Mouse (Mus musculus) B cell, adult 2 months (primary cell): ENCODE data around the gene Chrna4.

Experiments used
- DNase-seq, 2 experiments: peaks; one replicate each; pipeline ENCODE4 v3.0.0; 2022

Chrna4 gene

DNA sequence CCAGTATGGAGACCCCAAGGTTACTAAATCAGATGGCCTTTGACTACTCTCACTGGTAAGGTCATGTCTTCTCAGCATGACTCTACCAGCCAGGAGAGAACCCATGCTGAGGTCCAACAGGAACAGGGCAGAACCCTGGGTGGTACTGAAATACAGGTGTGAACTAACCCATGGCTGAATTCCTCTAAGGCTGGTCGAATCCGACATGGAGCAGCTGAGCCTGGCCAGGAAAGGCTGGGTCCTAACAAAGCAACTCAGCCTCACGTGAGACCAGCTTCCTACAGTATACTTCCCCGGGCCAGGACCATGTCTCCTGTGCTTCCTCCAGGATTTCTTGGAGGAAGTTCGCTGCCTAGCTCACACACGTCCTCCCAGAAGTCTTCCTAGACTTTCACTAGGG is 6.8 kb downstream of the Chrna4 start:
- DNase-seq: no peak

- DNase-seq: no peak
Observed at GRCm38 (mm10) chr2:181035186-181035585, 8.2 kb downstream of the Chrna4 start.

- DNase-seq: no peak
Observed at GRCm38 (mm10) chr2:181033310-181033709, 10.0 kb downstream of the Chrna4 start.

GRCm38 (mm10) chr2:181032407-181032806 is 10.9 kb downstream of the Chrna4 start:
- no peak for DNase-seq

- DNase-seq: no peak
Observed at GRCm38 (mm10) chr2:181031406-181031934, 11.9 kb downstream of the Chrna4 start.

DNA sequence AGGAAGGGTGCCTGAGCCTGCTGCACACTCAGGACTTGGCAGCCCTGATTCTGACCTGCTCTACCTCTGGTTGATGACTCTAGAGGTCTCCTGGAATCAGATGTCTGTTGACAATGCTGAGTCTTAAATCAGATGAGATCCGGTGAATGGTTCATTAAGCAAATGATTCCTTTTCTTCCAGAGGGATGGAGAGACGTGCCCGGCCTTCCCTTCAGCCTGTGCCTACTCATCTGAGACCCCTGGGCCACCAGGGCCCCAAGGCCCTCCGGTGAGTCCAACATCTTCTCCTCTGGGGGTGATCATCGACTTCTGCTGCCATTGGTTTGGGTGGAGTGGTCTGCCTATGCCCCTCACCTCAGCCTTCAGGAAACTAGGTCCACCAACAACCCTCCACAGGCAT is 35.0 kb downstream of the Chrna4 start:
- no peak for DNase-seq

- DNase-seq: no peak
Observed at GRCm38 (mm10) chr2:181007054-181007453, 36.3 kb downstream of the Chrna4 start.

- DNase-seq: no peak
Observed at GRCm38 (mm10) chr2:180996905-180997304, 46.4 kb downstream of the Chrna4 start.

GRCm38 (mm10) chr2:180996436-180996835 is 46.9 kb downstream of the Chrna4 start:
- peak; percentile 42 to 43 for DNase-seq

DNA sequence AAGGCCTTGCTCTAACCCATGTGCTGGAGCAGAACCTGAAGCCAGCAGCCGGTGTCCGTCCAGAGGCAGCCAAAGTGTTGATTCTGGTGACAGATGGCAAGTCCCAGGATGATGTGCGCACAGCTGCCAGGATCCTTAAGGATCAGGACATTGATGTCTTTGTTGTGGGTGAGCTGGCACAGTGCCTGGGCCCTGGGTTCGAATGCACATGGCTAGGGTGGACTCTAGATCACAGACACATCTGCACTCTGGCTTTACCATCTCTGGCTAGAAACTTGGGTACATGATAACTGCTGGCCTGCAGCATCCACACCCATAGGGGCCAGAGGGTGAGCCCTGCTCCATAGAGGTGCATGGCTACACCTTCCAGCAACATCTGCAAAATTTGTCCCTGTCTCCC is 47.9 kb downstream of the Chrna4 start:
- no peak for DNase-seq

DNA sequence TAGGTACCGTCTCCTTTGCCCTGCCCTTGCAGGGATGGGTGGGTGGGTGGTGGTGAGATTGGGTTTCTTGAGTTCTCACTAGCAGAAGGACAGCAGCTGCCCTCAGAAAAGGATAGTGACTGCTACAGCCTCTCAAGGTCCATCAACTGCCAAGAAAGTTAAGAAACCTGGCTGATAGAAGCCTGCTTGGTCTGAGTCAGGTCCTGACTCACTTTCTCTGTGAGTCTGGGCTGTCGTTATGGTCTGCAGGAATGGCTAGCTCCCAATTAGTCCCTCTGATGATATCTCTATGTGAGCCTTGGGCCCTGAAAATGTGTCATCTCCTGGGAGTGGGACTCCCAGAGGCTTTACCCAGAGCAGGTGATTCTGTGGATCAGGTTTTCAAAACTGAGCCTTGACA is 49.0 kb downstream of the Chrna4 start:
- no peak for DNase-seq

GRCm38 (mm10) chr2:180990347-180990746 is 53.0 kb downstream of the Chrna4 start:
- DNase-seq: no peak

DNA sequence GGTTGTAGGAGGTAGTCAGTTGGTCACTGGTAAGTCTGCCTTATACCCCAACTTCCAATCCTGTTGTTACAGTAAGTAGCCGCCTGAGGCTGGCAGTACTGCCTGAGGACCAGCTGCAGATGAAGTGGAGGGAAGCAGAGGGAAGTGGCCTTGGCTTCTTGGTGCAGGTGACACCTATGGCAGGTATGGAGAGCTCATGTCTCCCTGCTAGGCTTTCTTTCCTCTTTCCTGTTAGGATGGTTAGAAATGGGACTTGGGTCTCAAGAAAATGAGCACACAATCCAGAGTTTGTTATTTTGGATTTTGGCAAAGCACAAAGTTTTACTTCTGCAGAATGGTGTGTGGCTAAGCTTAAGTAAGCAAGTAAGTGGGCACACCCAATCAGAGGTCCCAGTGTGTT is 54.4 kb downstream of the Chrna4 start:
- DNase-seq: no peak

DNA sequence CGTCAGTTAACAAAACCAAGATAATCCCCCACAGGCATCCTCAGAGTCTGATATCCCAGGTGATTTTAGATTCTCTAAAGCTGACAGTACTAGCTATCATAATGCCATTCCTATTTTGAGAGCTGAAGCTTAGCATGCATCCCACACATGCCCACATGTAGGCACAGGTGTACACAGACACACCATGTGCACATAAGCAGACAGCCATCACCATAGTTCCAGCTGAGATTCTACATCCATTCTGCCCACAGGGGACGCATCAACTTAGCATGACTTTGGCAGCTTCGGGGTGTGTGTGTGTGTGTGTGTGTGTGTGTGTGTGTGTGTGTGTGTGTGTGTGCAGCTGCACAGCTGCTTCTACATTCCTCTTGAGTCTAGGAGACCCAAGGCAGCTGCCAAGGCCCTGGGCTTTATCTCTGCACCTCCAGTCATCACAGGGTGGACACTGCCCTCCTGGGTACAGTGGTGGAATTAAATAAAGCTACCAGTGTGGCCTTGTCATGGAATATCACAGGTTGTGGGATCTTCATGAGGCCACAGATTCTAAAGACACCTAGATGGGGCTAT is 54.9 kb downstream of the Chrna4 start:
- no peak for DNase-seq

GRCm38 (mm10) chr2:180987432-180988030 is 55.8 kb downstream of the Chrna4 start:
- no peak for DNase-seq

- no peak for DNase-seq
Observed at GRCm38 (mm10) chr2:180987001-180987400, 56.3 kb downstream of the Chrna4 start.

DNA sequence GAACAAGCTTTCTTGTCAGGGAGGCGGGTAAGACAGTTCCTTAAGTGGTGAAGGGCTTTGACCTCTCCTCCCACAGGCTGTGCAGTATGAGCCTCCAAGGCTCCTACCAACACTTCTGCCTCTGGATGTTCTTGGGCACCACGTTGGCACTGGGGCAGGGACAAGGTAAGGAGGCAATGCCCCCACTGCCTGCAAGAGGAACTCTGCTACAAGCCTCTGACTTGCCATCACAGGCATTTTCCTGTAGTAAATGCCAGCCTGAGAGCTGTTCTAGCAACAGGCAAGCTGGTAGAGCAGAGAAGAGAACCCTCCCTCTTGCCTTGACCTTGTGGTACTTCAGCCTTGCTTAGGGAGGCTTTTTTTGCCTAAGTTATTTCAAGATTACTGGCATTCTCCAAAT is 56.9 kb downstream of the Chrna4 start, which contains the start of gene Col20a1:
Col20a1 (plus strand) TSS at position 87 of the 400 bp plus-strand sequence.
- no peak for DNase-seq

DNA sequence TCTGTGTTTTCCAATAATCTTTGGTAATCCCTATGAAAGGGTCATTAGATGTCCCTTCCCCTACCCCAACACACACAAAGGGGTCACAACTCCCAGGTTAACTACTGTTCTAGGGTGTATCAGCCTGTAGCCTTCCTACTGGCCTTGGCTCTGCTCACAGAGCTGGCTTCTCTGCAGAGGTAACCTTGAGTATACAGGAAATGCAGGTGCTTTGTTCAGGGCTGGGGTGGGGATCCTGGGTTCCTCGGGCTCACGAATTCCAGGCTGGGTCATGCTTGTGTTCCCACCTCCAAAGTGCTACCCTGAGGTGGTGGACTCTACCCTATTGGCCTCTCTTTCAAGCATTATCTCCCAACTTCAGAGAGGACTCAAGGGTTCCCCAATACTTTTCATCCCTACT is 57.7 kb downstream of the Chrna4 start:
- no peak for DNase-seq

- DNase-seq: no peak
Observed at GRCm38 (mm10) chr2:180981133-180981532, 62.2 kb downstream of the Chrna4 start.
